Mouse (Mus musculus) G1E (cell line): ENCODE measurements around the gene Slc5a3. TPM values are rescaled to one million over a fixed set of nuclear protein-coding genes. Genes with fewer than 3 reads are reported as not detected.

ENCODE experiments used
- ATAC-seq: 2 replicates; pipeline ENCODE4 v1.8.0; 2016; ENCODE audit warnings: mild to moderate bottlenecking; ENCODE audit not compliant: insufficient number of reproducible peaks, poor library complexity, low FRiP score, severe bottlenecking; ENCODE audit errors: extremely low read depth
- DNase-seq: peaks from one replicate; pipeline ENCODE4 v3.0.0; 2012; ENCODE audit warnings: low spot score
- H3K27me3 ChIP-seq: 2 replicates; pipeline ENCODE4 v1.6.1; 2012; ENCODE audit warnings: mild to moderate bottlenecking, low read length, inconsistent platforms; ENCODE audit not compliant: insufficient read depth
- H3K36me3 ChIP-seq: replicated peaks from 2 replicates; pipeline ENCODE3; 2012; ENCODE audit warnings: mild to moderate bottlenecking, inconsistent platforms
- H3K4me1 ChIP-seq: 2 replicates; pipeline ENCODE4 v1.6.1; 2012; ENCODE audit warnings: low read depth, low read length, inconsistent platforms, mixed read lengths; ENCODE audit not compliant: insufficient read depth
- H3K4me3 ChIP-seq: 2 replicates; pipeline ENCODE4 v1.5.1; 2012; ENCODE audit warnings: low read depth, mild to moderate bottlenecking, inconsistent platforms, low read length, moderate library complexity, mixed read lengths
- H3K9me3 ChIP-seq: replicated peaks from 2 replicates; pipeline ENCODE4 v1.6.1; 2012; ENCODE audit warnings: inconsistent platforms
- CTCF ChIP-seq: IDR thresholded peaks from 2 replicates; pipeline ENCODE4 v1.5.1; 2012; ENCODE audit warnings: low read depth, low read length, inconsistent platforms, mixed read lengths
- GATA1 ChIP-seq: IDR thresholded peaks from 2 replicates; pipeline ENCODE4 v1.6.1; 2012; ENCODE audit warnings: borderline replicate concordance, low read length, inconsistent platforms, mixed read lengths
- GATA2 ChIP-seq: IDR thresholded peaks from 2 replicates; pipeline ENCODE4 v1.6.1; 2012; ENCODE audit warnings: low read depth, low read length, inconsistent platforms, borderline replicate concordance
- POLR2AphosphoS5 ChIP-seq: IDR thresholded peaks from 2 replicates; pipeline ENCODE4 v1.6.1; 2012; ENCODE audit warnings: low read depth, low read length, inconsistent platforms; ENCODE audit not compliant: insufficient replicate concordance
- TAL1 ChIP-seq: conservative IDR thresholded peaks from 2 replicates; pipeline ENCODE4 v1.6.1; 2012; ENCODE audit warnings: low read depth, low read length, inconsistent platforms, mixed read lengths
- polyA plus RNA-seq: library from polyadenylated mRNA; stranded (reverse); fragments of >175 nt; gene quantifications from 2 replicates; pipeline ENCODE4 v1.2.3, GENCODE M21; 2012
- total RNA-seq, 2 experiments: library from RNA; stranded (forward) in 1 of 2; stranded (reverse) in 1 of 2; fragments of 200-1000 nt in 1 of 2; fragments of >200 nt in 1 of 2; fragmentation: Nextera tagmentation in 1 of 2; gene quantifications; 2 replicates each; pipeline ENCODE4 v1.2.3; 2014 to 2017

The Slc5a3 gene
- total and polyA plus RNA-seq, 3 experiments: 0.09 to 3.6 (median 3.1) TPM

DNA sequence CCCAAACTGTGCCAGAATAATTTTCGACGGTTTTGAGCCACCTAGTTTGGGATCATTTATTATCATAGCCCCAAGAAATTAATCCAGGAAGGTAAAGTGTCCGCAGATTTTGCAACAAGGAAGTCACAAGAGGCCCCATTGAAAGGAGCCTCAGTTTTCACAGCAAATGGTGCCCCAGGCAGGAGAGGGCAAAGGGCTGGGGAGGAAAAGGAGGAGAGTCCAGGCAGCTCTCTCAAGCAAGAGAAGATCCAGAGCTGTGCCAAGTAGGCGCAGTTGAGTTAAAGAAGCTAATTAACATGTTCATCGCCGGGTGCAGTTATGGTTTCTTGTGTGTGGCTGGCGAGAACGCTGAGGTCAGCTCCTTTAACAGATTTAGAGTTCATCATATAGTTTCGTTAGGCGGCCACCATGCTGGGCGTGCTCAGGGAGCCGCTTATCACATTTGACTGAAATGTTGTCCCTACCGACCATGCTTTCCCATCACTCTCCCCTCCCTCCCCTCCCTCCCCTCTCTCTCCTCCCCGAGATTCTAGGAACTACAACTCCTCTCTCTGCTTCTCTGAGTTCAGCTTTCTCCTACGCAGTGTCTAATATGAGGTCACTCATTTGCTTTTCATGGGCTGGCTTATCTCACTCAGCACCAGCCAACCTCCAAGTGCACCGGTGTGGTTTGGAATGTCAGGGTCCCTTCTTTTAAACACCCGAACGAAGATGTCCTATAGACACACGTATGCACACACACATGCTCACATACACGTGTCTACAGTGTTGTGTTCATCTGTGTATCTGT is 35.4 kb upstream of the Slc5a3 start:
- H3K4me1 ChIP-seq: peaks cover 9% of the 10 kb centered on the region

DNA sequence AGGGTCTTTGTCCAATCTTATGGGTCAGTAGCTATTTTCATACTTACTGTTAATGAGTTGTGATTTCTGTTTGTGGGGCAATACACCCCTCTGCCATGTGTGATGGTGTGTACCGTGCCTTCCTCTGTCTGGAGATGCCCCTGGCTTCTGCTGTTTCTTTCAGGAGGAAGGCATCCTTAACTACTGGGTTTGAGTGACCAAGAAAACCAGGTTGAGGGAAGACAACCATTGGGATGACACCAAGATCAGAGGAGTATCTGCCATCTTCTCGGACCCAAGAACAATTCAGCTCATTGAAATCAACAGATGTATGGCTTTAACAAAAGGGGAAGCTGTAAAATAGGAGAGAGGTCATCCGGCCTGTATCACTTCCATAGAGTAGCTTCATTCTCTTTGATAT is 24.8 kb upstream of the Slc5a3 start:
- H3K36me3 ChIP-seq: no peaks in the 10 kb centered on the region
- ATAC-seq (no peak), DNase-seq (no peak)
- peaks cover 32% of the 10 kb centered on the region for H3K27me3 ChIP-seq
- no peaks in the 10 kb centered on the region for H3K4me1 ChIP-seq
- H3K9me3 ChIP-seq: no peaks in the 10 kb centered on the region
- TF ChIP-seq POLR2AphosphoS5 (no peak), GATA1 (no peak), GATA2 (no peak), TAL1 (no peak), CTCF (no peak)
- no peak overlapping the region for H3K4me3 ChIP-seq

More for the DNA sequence above, 35.4 kb upstream of the Slc5a3 start:
- DNase-seq: no peak
- Histone ChIP-seq H3K4me3 (no peak overlapping the region), H3K9me3 (no peaks in the 10 kb centered on the region), H3K36me3 (no peaks in the 10 kb centered on the region), H3K27me3 (peaks cover 32% of the 10 kb centered on the region)
- no peak for TF ChIP-seq GATA1
- no peak for TF ChIP-seq CTCF
- TF ChIP-seq GATA2: no peak
- TF ChIP-seq POLR2AphosphoS5: no peak
- no peak for TF ChIP-seq TAL1
- no peak for ATAC-seq

DNA sequence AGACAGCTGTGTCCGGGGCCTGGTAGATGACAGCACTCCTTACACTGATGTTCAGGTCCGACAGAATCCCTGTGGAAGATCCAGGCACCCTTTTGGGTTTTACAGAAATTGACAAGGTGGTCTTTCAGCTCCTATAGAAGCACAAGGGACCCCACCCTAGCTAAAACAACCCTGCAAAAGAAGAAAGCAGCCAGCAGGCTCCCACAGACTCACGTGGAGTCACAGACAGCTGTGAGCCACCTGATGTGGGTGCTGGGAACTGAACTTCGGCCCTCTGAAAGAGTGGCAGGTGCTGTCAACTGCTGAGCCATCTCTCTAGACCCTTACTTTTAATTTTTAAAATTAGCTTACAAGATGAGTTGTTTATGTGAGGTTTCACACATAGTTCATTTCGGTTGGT is 23.4 kb upstream of the Slc5a3 start:
- no peaks in the 10 kb centered on the region for H3K9me3 ChIP-seq
- ATAC-seq (no peak), DNase-seq (no peak)
- no peaks in the 10 kb centered on the region for H3K4me1 ChIP-seq
- H3K27me3 ChIP-seq: peaks cover 31% of the 10 kb centered on the region
- H3K36me3 ChIP-seq: no peaks in the 10 kb centered on the region
- no peak overlapping the region for H3K4me3 ChIP-seq
- TF ChIP-seq GATA2: no peak
- TF ChIP-seq POLR2AphosphoS5: no peak
- TF ChIP-seq CTCF: no peak
- no peak for TF ChIP-seq TAL1
- no peak for TF ChIP-seq GATA1

DNA sequence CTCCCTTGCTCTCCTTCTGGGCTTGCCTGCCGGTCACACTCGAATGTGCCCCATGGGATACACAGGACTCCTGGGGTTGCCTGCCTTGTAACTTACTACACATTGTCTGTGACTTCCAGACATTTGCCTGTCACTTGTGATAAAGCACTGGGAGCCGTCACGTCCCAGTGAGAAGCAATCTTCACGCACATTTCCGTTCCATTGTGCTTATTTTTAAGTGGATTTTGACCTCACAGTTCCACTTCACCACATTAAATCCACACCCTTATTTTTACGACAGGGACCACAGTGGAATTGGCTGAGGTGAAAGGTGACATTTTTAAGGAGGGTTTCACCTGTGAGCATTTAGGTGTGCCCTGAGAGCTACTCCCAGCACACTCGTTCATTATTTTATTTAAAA is 21.4 kb upstream of the Slc5a3 start:
- H3K36me3 ChIP-seq: no peaks in the 10 kb centered on the region
- no peaks in the 10 kb centered on the region for H3K9me3 ChIP-seq
- no peak for TF ChIP-seq TAL1
- no peak for TF ChIP-seq CTCF
- no peak for TF ChIP-seq POLR2AphosphoS5
- no peak for TF ChIP-seq GATA2
- no peak for TF ChIP-seq GATA1
- ATAC-seq: no peak
- peaks cover 18% of the 10 kb centered on the region; the same call in 1 of the 2 replicates for H3K27me3 ChIP-seq
- H3K4me3 ChIP-seq: no peak overlapping the region
- H3K4me1 ChIP-seq: no peaks in the 10 kb centered on the region
- no peak for DNase-seq

DNA sequence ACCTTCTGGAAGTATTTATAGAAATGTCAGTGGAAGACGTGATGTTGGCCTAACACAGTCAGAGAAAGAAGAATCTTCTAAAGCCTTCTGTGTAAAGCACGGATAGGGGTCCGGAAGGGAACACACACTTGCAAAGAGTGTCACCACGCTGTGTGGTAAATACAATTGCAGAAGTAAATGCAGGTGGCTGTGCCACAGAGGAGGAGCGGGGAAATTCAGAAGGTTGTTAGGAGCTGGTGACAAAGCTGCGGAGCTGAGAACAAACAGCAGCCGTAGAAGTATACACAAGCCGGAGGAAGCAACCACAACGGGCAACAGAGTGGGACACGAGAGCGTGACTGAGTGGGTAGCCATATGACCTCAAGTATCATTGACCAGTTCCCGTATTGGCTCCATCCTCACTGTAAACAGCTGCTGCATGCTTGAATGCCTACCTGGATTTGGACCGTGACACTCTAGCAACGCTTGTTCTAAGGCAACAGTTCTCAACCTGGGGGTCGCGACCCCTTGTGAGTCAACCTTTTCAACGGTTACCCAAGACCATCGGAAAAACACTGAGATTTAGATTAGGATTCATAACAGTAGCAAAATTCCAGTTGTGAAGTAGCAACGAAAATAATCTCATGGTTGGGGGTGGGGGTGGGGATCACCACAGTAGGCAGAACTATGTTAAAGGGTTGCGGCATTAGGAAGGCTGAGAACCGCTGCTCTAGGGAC is 20.1 kb upstream of the Slc5a3 start:
- no peaks in the 10 kb centered on the region for H3K36me3 ChIP-seq
- H3K4me3 ChIP-seq: no peak overlapping the region
- no peaks in the 10 kb centered on the region for H3K4me1 ChIP-seq
- no peak for TF ChIP-seq CTCF
- no peak for TF ChIP-seq GATA2
- TF ChIP-seq POLR2AphosphoS5: no peak
- no peak for TF ChIP-seq GATA1
- no peak for TF ChIP-seq TAL1
- no peak for DNase-seq
- H3K9me3 ChIP-seq: no peaks in the 10 kb centered on the region
- ATAC-seq: no peak
- H3K27me3 ChIP-seq: peaks cover 14% of the 10 kb centered on the region; the same call in 1 of the 2 replicates

DNA sequence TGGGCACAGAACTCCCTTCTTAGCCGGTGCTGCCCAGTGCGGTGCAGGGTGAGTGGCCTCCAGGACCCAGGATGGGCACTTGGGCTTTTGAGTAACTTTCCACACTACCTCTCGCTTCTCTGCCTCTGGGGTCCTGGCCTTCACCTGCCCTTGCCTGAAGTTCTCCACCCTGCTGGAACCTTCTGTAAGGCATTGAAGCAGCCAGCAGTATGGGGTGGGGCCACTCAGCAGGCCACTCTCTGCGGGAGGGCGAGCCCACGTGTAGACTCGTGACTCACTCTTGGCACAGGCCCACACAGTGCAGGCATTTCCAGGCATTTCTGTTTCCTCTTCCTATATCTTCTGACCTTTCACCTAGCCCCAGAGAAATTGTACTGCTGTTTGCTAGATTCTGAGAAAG is 18.7 kb upstream of the Slc5a3 start:
- no peak for DNase-seq
- Histone ChIP-seq H3K36me3 (no peaks in the 10 kb centered on the region), H3K4me3 (no peak overlapping the region), H3K27me3 (peaks cover 14% of the 10 kb centered on the region), H3K4me1 (no peaks in the 10 kb centered on the region), H3K9me3 (no peaks in the 10 kb centered on the region)
- TF ChIP-seq TAL1 (no peak), POLR2AphosphoS5 (no peak), GATA2 (no peak), GATA1 (no peak), CTCF (no peak)
- ATAC-seq: no peak
